Mouse (Mus musculus) liver, postnatal 0 days (tissue): ENCODE results near the gene Mocs1.
A peak's percentile ranks its signal among the peaks of the same experiment; 100 is the strongest.

Experiments used
- CTCF ChIP-seq: sonication (generic); IDR thresholded peaks from 2 replicates; pipeline ENCODE4 v1.5.1; 2016; ENCODE audit warnings: antibody characterized with exemption, low read depth
- EP300 ChIP-seq: IDR thresholded peaks from 2 replicates; pipeline ENCODE4 v1.6.1; 2016; ENCODE audit warnings: antibody characterized with exemption, low read depth, mild to moderate bottlenecking

DNA sequence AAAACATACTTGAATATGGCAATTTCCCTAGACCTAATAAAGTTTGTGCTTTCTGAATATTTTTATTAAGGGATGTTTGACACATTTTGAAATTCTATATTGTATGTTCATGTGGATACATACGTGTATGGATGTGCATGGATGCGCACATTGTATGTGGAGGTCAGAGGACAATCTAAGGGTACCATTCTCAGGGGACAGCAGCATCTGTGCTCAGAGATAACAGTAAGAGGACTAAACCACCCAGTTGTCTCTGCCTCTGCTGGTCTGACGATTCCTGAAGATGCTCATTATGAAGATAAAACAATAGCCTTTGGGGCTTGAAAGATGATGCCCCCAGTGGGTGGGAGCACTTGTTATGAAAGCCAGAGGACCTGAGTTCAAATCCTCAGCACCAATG, 36.7 kb downstream of the Mocs1 start:
- no peak for TF ChIP-seq CTCF
- peak; percentile 63 for TF ChIP-seq EP300
